Mouse (Mus musculus) embryonic facial prominence, embryonic 15.5 days (tissue): ENCODE results near the gene Ndufs7. TPM values are rescaled to one million over a fixed set of nuclear protein-coding genes. Genes with fewer than 3 reads are reported as not detected.
A peak's percentile ranks its signal among the peaks of the same experiment; 100 is the strongest.

Experiments used
- ATAC-seq: fragments of 200-750 bp; cut with Nextera tagmentation; 2 replicates; pipeline ENCODE4 v1.8.0; 2017; ENCODE audit warnings: low read depth, moderate TSS enrichment; ENCODE audit not compliant: insufficient number of reproducible peaks, low FRiP score, low TSS enrichment
- H3K27ac ChIP-seq: fragments of 300-500 bp; sonication (generic); replicated peaks from 2 replicates; pipeline ENCODE4 v1.5.1; 2015; ENCODE audit warnings: mild to moderate bottlenecking, inconsistent platforms
- H3K27me3 ChIP-seq: fragments of 300-500 bp; sonication (generic); 2 replicates; pipeline ENCODE4 v1.6.1; 2015; ENCODE audit warnings: inconsistent platforms
- H3K36me3 ChIP-seq: fragments of 300-500 bp; sonication (generic); 2 replicates; pipeline ENCODE4 v1.6.1; 2015; ENCODE audit warnings: mild to moderate bottlenecking, inconsistent platforms
- H3K4me1 ChIP-seq: fragments of 300-500 bp; sonication (generic); 2 replicates; pipeline ENCODE4 v1.6.1; 2015; ENCODE audit warnings: inconsistent platforms
- H3K4me2 ChIP-seq: fragments of 300-500 bp; sonication (generic); replicated peaks from 2 replicates; pipeline ENCODE4 v1.6.1; 2015; ENCODE audit warnings: mild to moderate bottlenecking, inconsistent platforms
- H3K4me3 ChIP-seq: fragments of 300-500 bp; sonication (generic); replicated peaks from 2 replicates; pipeline ENCODE4 v1.5.1; 2015; ENCODE audit warnings: mild to moderate bottlenecking, inconsistent platforms
- H3K9ac ChIP-seq: fragments of 300-500 bp; sonication (generic); 2 replicates; pipeline ENCODE4 v1.6.1; 2015; ENCODE audit warnings: inconsistent platforms
- H3K9me3 ChIP-seq: fragments of 300-500 bp; sonication (generic); replicated peaks from 2 replicates; pipeline ENCODE4 v1.6.1; 2016; ENCODE audit warnings: inconsistent platforms
- WGBS: fragments of 180-500 bp; shearing (Covaris S2); methylation state at CpG from one replicate; pipeline ENCODE4 v1.1.7; 2015; 5-methylcytosine and 5-hydroxymethylcytosine counted together
- polyA plus RNA-seq: library from polyadenylated mRNA; unstranded; fragments of >200 nt; fragmentation: Nextera tagmentation; extraction: Ambion mirVana; gene quantifications from 2 replicates; pipeline ENCODE4 v1.2.1, GENCODE M21; 2015

The Ndufs7 gene
- polyA plus RNA-seq, 1 experiment from 2014 or later, result 317 TPM

GRCm38 (mm10) chr10:80255881-80256535 is 7.1 kb downstream of the Ndufs7 start:
- Histone ChIP-seq H3K4me3 (no peak overlapping the region), H3K27ac (no peak overlapping the region), H3K9me3 (no peaks in the 10 kb centered on the region), H3K4me2 (no peak overlapping the region), H3K36me3 (peaks cover 62% of the 10 kb centered on the region), H3K27me3 (no peaks in the 10 kb centered on the region), H3K4me1 (peaks cover 26% of the 10 kb centered on the region), H3K9ac (no peak overlapping the region)
- ATAC-seq, result no peak
- 83% methylated on average over 5 of the region's 5 CpGs for WGBS

- Histone ChIP-seq H3K9ac (no peak overlapping the region), H3K4me2 (no peak overlapping the region), H3K36me3 (peaks cover 57% of the 10 kb centered on the region), H3K4me1 (peaks cover 33% of the 10 kb centered on the region), H3K27ac (no peak overlapping the region), H3K27me3 (no peaks in the 10 kb centered on the region), H3K4me3 (no peak overlapping the region), H3K9me3 (no peaks in the 10 kb centered on the region)
- WGBS, result 70% methylated on average over 2 of the region's 2 CpGs
- ATAC-seq, result no peak
These were observed 9.0 kb downstream of the Ndufs7 start for GRCm38 (mm10) chr10:80257936-80258335.

- peaks cover 34% of the 10 kb centered on the region for H3K4me1 ChIP-seq
- H3K4me3 ChIP-seq, result peak overlapping the region; percentile 57
- no peak overlapping the region for H3K27ac ChIP-seq
- peaks cover 47% of the 10 kb centered on the region for H3K36me3 ChIP-seq
- H3K9me3 ChIP-seq, result no peaks in the 10 kb centered on the region
- no peaks in the 10 kb centered on the region for H3K27me3 ChIP-seq
- H3K9ac ChIP-seq, result 0 out of 2 replicates have a peak overlapping the region, but pooled peaks have one; percentile 37
- ATAC-seq, result no peak
- 91% methylated on average over 14 of the region's 14 CpGs for WGBS
- peak overlapping the region; percentile 88; the same call in 1 of the 2 replicates for H3K4me2 ChIP-seq
These were observed 10.0 kb downstream of the Ndufs7 start for GRCm38 (mm10) chr10:80258752-80259462.

GRCm38 (mm10) chr10:80259463-80259805 is 10.5 kb downstream of the Ndufs7 start:
- peaks cover 39% of the 10 kb centered on the region for H3K4me1 ChIP-seq
- H3K27me3 ChIP-seq, result no peaks in the 10 kb centered on the region
- no peaks in the 10 kb centered on the region for H3K9me3 ChIP-seq
- WGBS, result 75% methylated on average over 6 of the region's 6 CpGs
- H3K36me3 ChIP-seq, result peaks cover 42% of the 10 kb centered on the region
- no peak for ATAC-seq
- H3K9ac ChIP-seq, result 0 out of 2 replicates have a peak overlapping the region, but pooled peaks have one; percentile 37
- H3K27ac ChIP-seq, result peak overlapping the region; percentile 97
- H3K4me3 ChIP-seq, result peak overlapping the region; percentile 57
- peak overlapping the region; percentile 88 for H3K4me2 ChIP-seq

GRCm38 (mm10) chr10:80259861-80260641 is 11.1 kb downstream of the Ndufs7 start:
- H3K27ac ChIP-seq, result peak overlapping the region; percentile 97
- H3K27me3 ChIP-seq, result no peaks in the 10 kb centered on the region
- peak overlapping the region; percentile 37 for H3K9ac ChIP-seq
- peaks cover 36% of the 10 kb centered on the region for H3K36me3 ChIP-seq
- no peaks in the 10 kb centered on the region for H3K9me3 ChIP-seq
- peaks cover 39% of the 10 kb centered on the region for H3K4me1 ChIP-seq
- ATAC-seq, result no peak
- 11% methylated on average over 19 of the region's 19 CpGs for WGBS
- peak overlapping the region; percentile 57 for H3K4me3 ChIP-seq
- peak overlapping the region; percentile 88 for H3K4me2 ChIP-seq

- Histone ChIP-seq H3K4me2 (peak within 1 kb of the TSS; percentile 88), H3K36me3 (peaks cover 27% of the 10 kb centered on the region), H3K27ac (peak within 1 kb of the TSS; percentile 97), H3K9me3 (no peaks in the 10 kb centered on the region), H3K27me3 (no peaks in the 10 kb centered on the region), H3K4me1 (peaks cover 42% of the 10 kb centered on the region), H3K4me3 (peak within 1 kb of the TSS; percentile 57), H3K9ac (peak within 1 kb of the TSS; percentile 37)
- WGBS, result under 1% methylated on average over 49 of the region's 49 CpGs
- peak; percentile 91 for ATAC-seq
These were observed 12.0 kb downstream of the Ndufs7 start, which contains the start of the genes Gamt and Dazap1 for GRCm38 (mm10) chr10:80260642-80261584. TSS of gene Gamt (minus strand) at chr10:80261012. TSS of gene Dazap1 (plus strand) at chr10:80261486.

- Histone ChIP-seq H3K27ac (peak overlapping the region; percentile 97), H3K27me3 (no peaks in the 10 kb centered on the region), H3K4me3 (peak overlapping the region; percentile 57), H3K4me2 (peak overlapping the region; percentile 88), H3K36me3 (peaks cover 20% of the 10 kb centered on the region), H3K4me1 (peaks cover 45% of the 10 kb centered on the region), H3K9ac (peak overlapping the region; percentile 24), H3K9me3 (no peaks in the 10 kb centered on the region)
- WGBS, result 1% methylated on average over 14 of the region's 14 CpGs
- peak; percentile 77 for ATAC-seq
These were observed 12.7 kb downstream of the Ndufs7 start for GRCm38 (mm10) chr10:80261585-80261968.

GRCm38 (mm10) chr10:80262169-80262568 is 13.2 kb downstream of the Ndufs7 start:
- peak overlapping the region; percentile 88 for H3K4me2 ChIP-seq
- peaks cover 51% of the 10 kb centered on the region for H3K4me1 ChIP-seq
- peaks cover 14% of the 10 kb centered on the region for H3K36me3 ChIP-seq
- no peak overlapping the region for H3K9ac ChIP-seq
- 74% methylated on average over 12 of the region's 12 CpGs for WGBS
- peak overlapping the region; percentile 57 for H3K4me3 ChIP-seq
- no peaks in the 10 kb centered on the region for H3K9me3 ChIP-seq
- ATAC-seq, result no peak
- peak overlapping the region; percentile 97 for H3K27ac ChIP-seq
- no peaks in the 10 kb centered on the region for H3K27me3 ChIP-seq

- H3K36me3 ChIP-seq, result peaks cover 16% of the 10 kb centered on the region
- H3K9me3 ChIP-seq, result no peaks in the 10 kb centered on the region
- no peaks in the 10 kb centered on the region for H3K27me3 ChIP-seq
- H3K9ac ChIP-seq, result no peak overlapping the region
- H3K4me2 ChIP-seq, result no peak overlapping the region
- WGBS, result 90% methylated on average over 10 of the region's 10 CpGs
- H3K4me1 ChIP-seq, result peaks cover 58% of the 10 kb centered on the region
- H3K27ac ChIP-seq, result no peak overlapping the region; the same call in 1 of the 2 replicates
- no peak for ATAC-seq
- no peak overlapping the region for H3K4me3 ChIP-seq
These were observed 13.9 kb downstream of the Ndufs7 start for GRCm38 (mm10) chr10:80262776-80263365.
